Mouse (Mus musculus) cerebellum, adult 2 months (tissue): ENCODE measurements around the gene Arap2. TPM values are rescaled to one million over a fixed set of nuclear protein-coding genes. Genes with fewer than 3 reads are reported as not detected.
A peak's percentile ranks its signal among the peaks of the same experiment; 100 is the strongest.

ENCODE experiments used
- DNase-seq, 2 experiments: peaks; one replicate each; pipeline ENCODE4 v3.0.0; 2021
- H3K27ac ChIP-seq: fragments of 200-500 bp; 2 replicates; pipeline ENCODE4 v1.5.1; 2012; ENCODE audit warnings: low read length, control low read depth, inconsistent platforms; ENCODE audit not compliant: insufficient read depth
- H3K27me3 ChIP-seq: fragments of 200-500 bp; 2 replicates; pipeline ENCODE4 v1.6.1; 2012; ENCODE audit warnings: inconsistent platforms, mild to moderate bottlenecking, low read length, moderate library complexity; ENCODE audit not compliant: control insufficient read depth, insufficient read depth
- H3K4me1 ChIP-seq: fragments of 200-500 bp; 2 replicates; pipeline ENCODE4 v1.6.1; 2011; ENCODE audit warnings: low read length; ENCODE audit not compliant: control insufficient read depth, insufficient read depth
- H3K4me3 ChIP-seq: fragments of 200-500 bp; replicated peaks from 2 replicates; pipeline ENCODE3; 2011; ENCODE audit warnings: mild to moderate bottlenecking, low read depth, low read length, control low read depth; ENCODE audit not compliant: insufficient read depth
- CTCF ChIP-seq: fragments of 200-500 bp; IDR thresholded peaks from 2 replicates; pipeline ENCODE4 v1.5.1; 2011; ENCODE audit warnings: low read depth, mild to moderate bottlenecking, control low read depth, low read length, moderate library complexity, borderline replicate concordance; ENCODE audit not compliant: insufficient read depth
- POLR2A ChIP-seq: fragments of 200-500 bp; IDR thresholded peaks from 2 replicates; pipeline ENCODE4 v1.6.1; 2011; ENCODE audit warnings: low read length, control low read depth, borderline replicate concordance; ENCODE audit not compliant: insufficient read depth
- WGBS: fragments of 180-500 bp; shearing (Covaris S2); methylation state at CpG from one replicate; pipeline ENCODE4 v1.1.7; 2018; 5-methylcytosine and 5-hydroxymethylcytosine counted together
- polyA plus RNA-seq: library from polyadenylated mRNA; depleted of rRNA; stranded (reverse); fragments of >200 nt; gene quantifications from 2 replicates; pipeline ENCODE4 v1.2.3, GENCODE M21; 2012

The Arap2 gene
- polyA plus RNA-seq, 1 experiment: 29.1 TPM

GRCm38 (mm10) chr5:62640501-62640900 is 125.5 kb downstream of the Arap2 start:
- H3K27me3 ChIP-seq: no peaks in the 10 kb centered on the region
- WGBS: 93% methylated on average over 8 of the region's 8 CpGs

GRCm38 (mm10) chr5:62636341-62636740 is 129.6 kb downstream of the Arap2 start:
- Histone ChIP-seq H3K4me3 (no peak overlapping the region), H3K27ac (no peak overlapping the region), H3K27me3 (no peaks in the 10 kb centered on the region), H3K4me1 (no peaks in the 10 kb centered on the region)
- TF ChIP-seq POLR2A (no peak), CTCF (no peak)
- 14% methylated on average over 3 of the region's 3 CpGs for WGBS
- peak; percentile 17 to 51 for DNase-seq

More at GRCm38 (mm10) chr5:62640501-62640900, 125.5 kb downstream of the Arap2 start:
- no peak for DNase-seq
- Histone ChIP-seq H3K4me1 (no peaks in the 10 kb centered on the region), H3K27ac (no peak overlapping the region), H3K4me3 (no peak overlapping the region)
- no peak for TF ChIP-seq CTCF
- no peak for TF ChIP-seq POLR2A

GRCm38 (mm10) chr5:62628901-62629300 is 137.1 kb downstream of the Arap2 start:
- 28% methylated on average over 5 of the region's 5 CpGs for WGBS
- Histone ChIP-seq H3K4me3 (no peak overlapping the region), H3K27me3 (no peaks in the 10 kb centered on the region), H3K4me1 (no peaks in the 10 kb centered on the region), H3K27ac (no peak overlapping the region)
- TF ChIP-seq CTCF (no peak), POLR2A (no peak)
- peak in 1 of 2 experiments; percentile 2 for DNase-seq

GRCm38 (mm10) chr5:62622848-62623479 is 143.0 kb downstream of the Arap2 start:
- H3K27me3 ChIP-seq: no peaks in the 10 kb centered on the region
- H3K4me3 ChIP-seq: no peak overlapping the region
- TF ChIP-seq POLR2A: no peak
- TF ChIP-seq CTCF: no peak
- WGBS: 94% methylated on average over 11 of the region's 11 CpGs
- no peaks in the 10 kb centered on the region for H3K4me1 ChIP-seq
- DNase-seq: no peak
- H3K27ac ChIP-seq: no peak overlapping the region

GRCm38 (mm10) chr5:62618286-62618685 is 147.7 kb downstream of the Arap2 start:
- no peak overlapping the region for H3K4me3 ChIP-seq

GRCm38 (mm10) chr5:62611990-62612389 is 154.0 kb downstream of the Arap2 start:
- no peak for TF ChIP-seq POLR2A
- TF ChIP-seq CTCF: no peak
- DNase-seq: no peak
- 19% methylated on average over 3 of the region's 3 CpGs for WGBS
- Histone ChIP-seq H3K4me1 (no peaks in the 10 kb centered on the region), H3K27ac (no peak overlapping the region), H3K4me3 (no peak overlapping the region), H3K27me3 (no peaks in the 10 kb centered on the region)

More at GRCm38 (mm10) chr5:62618286-62618685, 147.7 kb downstream of the Arap2 start:
- no peak overlapping the region for H3K27ac ChIP-seq
- TF ChIP-seq POLR2A: no peak
- no peak for TF ChIP-seq CTCF
- no peaks in the 10 kb centered on the region for H3K27me3 ChIP-seq
- H3K4me1 ChIP-seq: no peaks in the 10 kb centered on the region
- DNase-seq: no peak

- no peaks in the 10 kb centered on the region for H3K27me3 ChIP-seq
- no peak for DNase-seq
- TF ChIP-seq POLR2A (no peak), CTCF (no peak)
- no peak overlapping the region for H3K27ac ChIP-seq
- H3K4me3 ChIP-seq: no peak overlapping the region
- H3K4me1 ChIP-seq: no peaks in the 10 kb centered on the region
- 90% methylated on average over 1 of the region's 1 CpGs for WGBS
Measured at GRCm38 (mm10) chr5:62587348-62587747, 178.6 kb downstream of the Arap2 start.

- WGBS: 14% methylated on average over 2 of the region's 2 CpGs
- no peaks in the 10 kb centered on the region for H3K27me3 ChIP-seq
- H3K4me3 ChIP-seq: no peak overlapping the region
- DNase-seq: no peak
- TF ChIP-seq CTCF: no peak
- no peak for TF ChIP-seq POLR2A
- H3K4me1 ChIP-seq: no peaks in the 10 kb centered on the region
- H3K27ac ChIP-seq: no peak overlapping the region
Measured at GRCm38 (mm10) chr5:62582643-62583042, 183.3 kb downstream of the Arap2 start.

GRCm38 (mm10) chr5:62581699-62582098 is 184.3 kb downstream of the Arap2 start:
- no peak overlapping the region for H3K27ac ChIP-seq
- DNase-seq: no peak
- no peak overlapping the region for H3K4me3 ChIP-seq
- H3K27me3 ChIP-seq: no peaks in the 10 kb centered on the region
- TF ChIP-seq CTCF: no peak
- TF ChIP-seq POLR2A: no peak
- no peaks in the 10 kb centered on the region for H3K4me1 ChIP-seq
- WGBS: 20% methylated on average over 3 of the region's 3 CpGs
